Mouse (Mus musculus) mature B cell (primary cell): ENCODE data around the gene Ano6.

Experiments
- in situ Hi-C: fragments of 300-500 bp; cut with MboI; formaldehyde crosslinking; loops from 2 replicates; pipeline ENCODE4 v1.14.3; 2019

The Ano6 gene

DNA sequence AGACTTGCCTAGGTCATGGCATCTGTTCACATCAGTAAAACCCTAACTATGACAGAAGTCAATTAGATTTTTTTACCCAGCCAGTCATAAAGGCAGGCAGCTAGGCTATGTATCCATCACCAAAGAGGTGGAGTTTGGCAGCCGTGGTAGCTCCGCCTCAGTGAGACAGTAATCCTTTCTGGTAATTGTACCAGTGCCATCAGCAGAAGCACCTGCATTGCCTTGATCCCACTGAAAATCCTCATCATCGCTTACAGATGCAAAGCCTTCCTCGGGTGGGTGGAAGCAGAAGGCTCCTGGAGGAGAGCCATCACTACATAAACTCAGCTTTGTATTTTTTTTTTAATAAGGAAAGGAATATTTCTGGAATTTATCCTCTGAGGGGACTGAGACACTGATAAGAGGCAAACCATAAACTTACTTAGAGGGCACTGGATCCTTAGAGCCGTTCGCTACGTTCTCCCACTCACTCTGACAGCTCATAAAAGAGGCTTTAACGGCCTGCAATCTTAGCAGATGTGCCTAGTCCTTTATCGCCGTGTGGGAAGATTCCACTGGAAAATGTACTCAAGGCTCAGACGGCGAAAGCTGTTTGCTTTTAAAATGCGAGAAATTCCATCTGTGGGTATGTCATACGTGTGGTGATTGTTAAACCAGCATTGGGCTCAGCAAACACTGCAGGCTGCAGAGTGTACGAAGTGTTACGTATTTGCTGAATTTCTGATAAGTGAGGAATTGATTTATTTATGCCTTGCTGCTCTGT, 140.6 kb downstream of the Ano6 start:
- in situ Hi-C loops, result no loop called here

DNA sequence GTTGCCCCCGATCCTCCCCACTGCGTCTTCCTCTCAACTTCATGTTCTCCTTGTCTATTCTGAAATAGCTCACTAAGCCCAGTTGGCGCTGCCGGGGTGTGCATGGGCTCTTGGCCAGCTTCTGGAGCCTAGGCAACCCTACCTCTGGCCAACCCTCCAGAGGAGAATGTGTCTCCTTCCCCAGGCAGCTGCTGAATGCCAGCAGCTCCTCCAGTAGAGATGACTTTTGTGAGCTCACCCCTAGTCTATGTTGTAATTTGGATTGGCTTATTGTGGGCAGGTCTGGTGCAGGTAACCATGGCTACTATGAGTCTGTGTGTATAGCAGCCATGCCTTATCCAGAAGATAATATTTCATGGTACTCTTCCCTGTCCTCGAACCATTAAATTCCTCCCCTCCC, 141.7 kb downstream of the Ano6 start:
- in situ Hi-C loops, result no loop called here

DNA sequence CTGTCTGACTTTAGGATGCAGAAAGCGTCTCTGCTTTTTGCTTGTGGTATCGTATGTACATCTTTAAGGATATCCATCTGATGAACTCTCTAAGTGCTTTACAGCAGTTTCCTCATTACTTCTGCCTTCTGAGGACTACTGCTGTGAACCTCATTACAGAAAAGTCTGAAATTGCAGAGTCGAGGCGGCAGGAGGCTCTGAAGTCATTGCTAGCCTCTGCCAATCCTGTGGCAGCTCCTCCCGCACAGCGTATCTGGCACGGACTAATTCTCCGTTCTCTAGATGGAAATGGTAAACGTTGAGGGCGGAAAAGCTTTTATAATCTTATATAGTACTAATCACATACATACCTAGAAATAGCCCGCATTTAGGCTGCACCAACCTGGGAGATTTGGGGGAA, 144.5 kb downstream of the Ano6 start:
- in situ Hi-C loops, result no loop called here

DNA sequence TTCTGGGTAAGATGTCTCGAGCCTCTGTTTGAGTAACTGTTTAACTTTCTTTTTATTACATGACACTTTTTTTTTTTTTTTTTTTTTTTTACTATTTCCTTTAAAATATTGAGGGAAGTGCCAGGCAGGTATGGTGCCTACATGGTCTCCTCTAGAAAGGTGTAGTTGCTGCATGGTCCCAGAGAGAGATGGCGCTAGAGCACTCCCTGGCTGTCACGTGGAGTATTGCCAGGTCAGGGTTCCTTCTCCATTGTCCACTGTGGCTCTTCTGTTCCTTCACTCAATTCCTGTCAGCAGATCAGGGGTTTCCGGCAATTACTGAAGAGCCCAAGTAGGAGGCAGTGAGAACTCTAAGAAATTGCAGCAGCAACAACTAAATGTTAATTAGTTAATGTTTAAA, 152.8 kb downstream of the Ano6 start:
- in situ Hi-C loops, result loop anchor here (10.0 kb wide), 1 partner anchor 159 kb away; no protein-coding TSS in a partner anchor

DNA sequence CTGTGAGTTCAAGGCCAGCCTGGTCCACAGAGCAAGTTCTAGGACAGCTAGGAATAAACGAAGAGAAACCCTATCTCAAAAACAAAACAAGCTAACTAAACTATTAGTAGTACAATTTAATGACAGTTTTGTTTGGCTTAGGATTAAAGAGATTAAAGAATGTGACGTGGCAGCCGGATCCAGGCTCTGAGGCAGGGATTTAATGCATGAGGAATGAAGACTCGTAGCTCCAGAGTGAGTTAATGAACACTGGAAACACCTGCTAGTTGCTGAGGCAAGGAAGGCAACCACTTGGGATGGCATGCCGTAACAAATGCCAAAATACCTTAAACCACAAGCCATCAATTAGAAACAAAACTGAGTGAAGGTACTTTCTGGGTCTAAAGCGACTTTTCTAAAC, 153.7 kb downstream of the Ano6 start:
- in situ Hi-C loops, result loop anchor here (10.0 kb wide), 1 partner anchor 159 kb away; no protein-coding TSS in a partner anchor

DNA sequence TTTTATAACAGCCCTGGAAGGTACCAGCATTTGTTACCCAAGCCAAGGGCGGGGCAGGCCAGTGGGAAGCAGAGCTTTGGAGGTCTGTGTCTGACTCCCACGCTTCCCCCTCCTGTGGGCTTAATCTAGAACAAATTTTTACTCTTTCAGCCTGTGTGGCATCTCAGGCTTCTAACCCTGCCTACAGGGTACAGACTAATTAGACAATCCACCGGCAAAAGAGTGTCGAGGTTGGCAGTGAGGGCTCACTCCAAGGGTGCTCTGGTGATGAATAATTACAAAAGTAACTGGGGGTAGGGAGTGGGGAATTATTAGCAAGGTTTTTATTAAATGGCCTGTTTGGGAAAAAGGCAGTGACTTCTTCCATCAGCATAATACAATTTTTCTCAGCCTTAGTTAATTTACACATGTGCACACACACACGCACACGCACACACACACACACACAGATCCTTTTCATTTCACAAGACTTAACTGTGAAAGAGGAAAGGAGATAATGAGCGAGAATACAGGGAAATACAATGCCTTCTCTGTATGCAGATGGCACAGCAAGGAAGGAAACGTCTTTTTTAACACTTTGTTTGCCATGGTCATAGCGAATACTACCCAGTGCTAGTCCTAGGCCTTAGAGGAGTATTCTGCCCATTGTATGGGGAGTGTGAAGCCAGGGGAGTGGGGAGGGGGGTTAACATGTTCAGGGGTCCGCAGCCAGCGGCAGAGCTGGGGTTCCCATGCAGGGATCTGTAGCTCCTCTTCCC, 155.5 kb downstream of the Ano6 start:
- in situ Hi-C loops, result loop anchor here (10.0 kb wide), 1 partner anchor 161 kb away; no protein-coding TSS in a partner anchor

DNA sequence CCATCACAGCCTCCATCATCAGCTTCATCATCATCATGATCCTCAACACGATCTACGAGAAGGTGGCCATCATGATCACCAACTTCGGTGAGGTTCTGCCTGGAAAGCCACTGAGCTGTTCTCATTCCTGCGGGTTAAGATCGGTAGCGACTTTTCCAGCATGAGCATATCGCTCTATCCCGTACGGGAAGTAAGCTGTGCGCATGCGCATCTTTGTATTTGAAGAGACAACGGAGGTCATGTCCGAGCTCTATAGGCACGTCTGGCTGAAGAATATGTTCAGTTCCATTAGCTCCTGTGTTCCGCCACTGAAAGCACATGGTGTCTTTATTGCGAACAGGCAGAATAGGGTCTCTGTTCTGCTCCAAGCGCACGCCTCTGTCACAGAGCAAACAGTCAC, 157.8 kb downstream of the Ano6 start:
- in situ Hi-C loops, result loop anchor here (10.0 kb wide), 1 partner anchor 164 kb away; no protein-coding TSS in a partner anchor

DNA sequence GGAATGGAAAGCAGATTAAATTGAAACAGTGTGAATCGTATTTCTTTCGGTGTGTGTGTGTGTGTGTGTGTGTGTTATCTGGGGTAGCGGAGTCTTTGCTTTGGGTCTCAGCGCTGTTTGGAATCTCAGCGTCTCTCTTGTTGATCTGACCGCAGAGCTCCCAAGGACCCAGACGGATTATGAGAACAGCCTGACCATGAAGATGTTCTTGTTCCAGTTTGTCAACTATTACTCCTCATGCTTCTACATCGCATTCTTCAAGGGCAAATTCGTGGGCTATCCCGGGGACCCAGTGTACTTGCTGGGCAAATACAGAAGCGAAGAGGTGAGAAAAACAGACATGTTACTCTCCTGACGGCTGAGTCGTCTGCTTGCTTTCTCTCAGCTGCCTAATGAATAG, 158.7 kb downstream of the Ano6 start:
- in situ Hi-C loops, result loop anchor here (10.0 kb wide), 1 partner anchor 165 kb away; no protein-coding TSS in a partner anchor

DNA sequence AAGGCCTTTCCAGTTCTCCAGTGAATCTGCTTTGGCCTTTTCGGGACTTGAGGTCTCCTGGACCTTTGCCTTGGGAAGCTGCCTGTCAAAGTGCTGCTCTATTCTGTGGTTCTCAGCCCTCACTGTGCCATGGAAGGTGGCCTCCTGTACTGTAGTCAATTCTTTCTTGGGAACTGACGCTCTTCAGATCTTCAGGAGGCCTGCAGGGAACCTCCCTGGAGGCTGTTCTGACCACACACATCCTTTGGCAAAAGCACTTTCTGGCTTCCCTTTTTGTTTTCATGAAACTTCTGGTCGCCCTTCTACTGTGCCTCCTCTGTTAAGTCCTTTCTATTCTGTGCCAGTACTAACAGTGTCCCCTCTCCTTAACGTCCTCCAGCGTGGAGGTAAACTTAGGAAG, 160.9 kb downstream of the Ano6 start:
- in situ Hi-C loops, result no loop called here

DNA sequence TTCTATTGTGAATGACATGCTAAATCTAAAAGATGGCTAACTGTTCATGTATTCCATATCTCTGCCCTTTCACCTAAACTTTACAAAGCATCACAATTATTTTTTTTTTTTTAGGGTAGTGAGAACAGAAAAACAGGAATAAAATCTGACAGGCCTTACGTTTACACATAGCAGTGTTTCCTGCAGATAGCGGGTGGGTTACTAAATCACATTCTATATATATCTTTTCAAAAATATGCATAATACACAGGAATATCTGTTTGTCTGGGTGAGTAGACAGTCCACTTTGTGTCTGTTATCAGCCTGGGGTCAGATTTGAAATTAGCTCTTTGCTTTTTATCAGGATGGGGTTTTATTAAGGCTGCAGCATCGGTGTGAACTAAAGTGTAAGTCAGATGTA, 166.0 kb downstream of the Ano6 start:
- in situ Hi-C loops, result no loop called here

DNA sequence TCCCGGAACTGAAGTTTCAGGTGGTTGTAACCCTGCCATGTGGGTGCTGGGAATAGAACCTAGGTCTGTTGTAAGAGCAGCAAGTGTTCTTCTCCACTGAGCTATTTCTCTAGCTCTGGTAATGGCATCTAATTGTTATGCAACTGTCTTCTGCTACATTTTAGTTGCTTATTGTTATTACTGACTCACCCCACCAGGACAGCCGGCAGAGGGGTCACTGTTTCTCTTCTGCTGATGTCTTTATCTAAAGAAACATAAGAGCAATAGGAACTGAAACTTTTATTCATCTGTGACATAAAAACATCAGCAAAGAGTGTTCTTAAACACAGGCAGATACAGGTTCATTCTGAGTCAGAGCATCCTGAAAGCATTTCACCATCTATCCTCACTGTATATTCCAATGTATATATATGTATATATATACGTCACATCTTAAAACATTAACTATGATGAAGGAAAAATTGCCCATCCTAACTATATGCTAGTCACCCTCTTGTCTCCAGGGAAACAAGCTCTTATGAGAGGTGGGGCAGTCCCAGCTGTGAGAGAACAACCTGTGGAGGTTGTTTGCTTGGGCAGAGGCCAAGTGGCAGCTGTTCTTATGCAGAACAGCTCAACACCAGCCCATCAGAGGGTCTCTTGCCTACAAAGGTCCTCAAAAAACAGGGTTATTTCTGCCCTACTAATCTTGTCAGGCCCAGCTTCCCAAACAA, 171.9 kb downstream of the Ano6 start:
- in situ Hi-C loops, result loop anchor here (10.0 kb wide), 1 partner anchor 322 kb away; the partner anchor contains the start of gene Arid2

DNA sequence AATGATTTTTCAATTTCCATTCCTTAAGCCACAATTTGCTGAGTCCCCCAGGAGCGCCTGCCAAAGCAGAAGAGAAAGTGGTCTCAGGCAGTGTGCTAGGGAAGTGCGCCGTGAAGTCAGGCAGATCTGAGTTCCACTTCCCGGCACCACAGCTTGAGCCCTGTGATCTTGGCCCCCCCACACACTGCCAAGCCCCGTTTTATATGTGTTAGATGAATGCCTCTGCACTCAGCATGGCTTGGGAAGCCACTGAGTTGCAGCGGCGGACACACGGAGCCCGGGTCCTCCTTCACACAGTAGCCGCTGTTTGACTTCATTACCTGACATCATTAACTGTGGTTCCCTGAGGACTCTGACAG, 172.5 kb downstream of the Ano6 start:
- in situ Hi-C loops, result loop anchor here (10.0 kb wide), 1 partner anchor 322 kb away; the partner anchor contains the start of gene Arid2

DNA sequence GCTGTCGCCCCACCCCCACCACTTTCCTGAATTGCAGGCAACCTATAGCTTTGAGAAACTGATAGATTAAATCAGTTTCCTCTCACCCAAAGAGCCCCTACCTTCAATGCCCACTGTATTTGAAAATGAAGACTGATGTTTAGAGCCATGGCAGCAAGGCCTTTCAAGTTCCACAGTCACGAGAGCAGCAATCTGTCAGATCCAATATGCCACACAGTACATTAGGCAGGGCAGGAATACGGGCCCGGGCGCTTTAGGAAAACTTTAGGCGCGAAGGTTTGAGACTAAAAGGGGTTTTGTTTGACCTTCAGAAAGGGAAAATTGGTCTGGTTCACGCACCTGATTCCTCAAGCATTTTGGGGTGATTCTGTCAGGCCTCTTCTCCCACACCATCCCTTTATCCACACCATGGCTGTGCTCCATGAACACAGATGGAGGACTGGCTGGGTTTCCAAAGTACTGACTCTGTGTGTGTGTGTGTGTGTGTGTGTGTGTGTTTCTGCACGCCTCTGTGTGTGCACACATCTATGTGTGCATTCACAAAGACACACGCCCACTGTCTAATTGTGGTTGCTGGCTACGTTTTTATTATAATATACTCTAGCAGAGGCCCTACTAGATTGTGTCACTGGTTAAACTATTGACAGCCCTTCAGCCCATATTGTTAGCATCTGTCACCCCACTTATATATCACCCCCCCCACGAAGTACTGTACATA, 173.0 kb downstream of the Ano6 start:
- in situ Hi-C loops, result loop anchor here (10.0 kb wide), 1 partner anchor 321 kb away; the partner anchor contains the start of gene Arid2

DNA sequence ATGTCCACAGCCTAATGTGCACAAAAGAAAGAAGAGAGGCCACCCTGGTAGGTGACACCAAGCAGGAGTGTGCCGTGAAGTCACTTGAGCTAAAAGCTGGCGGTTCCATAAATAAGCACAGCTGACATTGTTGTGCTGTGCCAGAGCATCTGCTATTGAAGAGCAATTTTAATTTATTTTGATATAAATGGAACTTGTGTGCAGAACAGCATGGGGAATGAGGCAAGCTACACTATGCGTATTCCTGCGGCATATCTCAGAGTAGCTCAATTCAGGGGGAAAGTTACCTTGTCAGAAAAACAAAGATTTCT, 173.6 kb downstream of the Ano6 start:
- in situ Hi-C loops, result loop anchor here (10.0 kb wide), 1 partner anchor 321 kb away; the partner anchor contains the start of gene Arid2

DNA sequence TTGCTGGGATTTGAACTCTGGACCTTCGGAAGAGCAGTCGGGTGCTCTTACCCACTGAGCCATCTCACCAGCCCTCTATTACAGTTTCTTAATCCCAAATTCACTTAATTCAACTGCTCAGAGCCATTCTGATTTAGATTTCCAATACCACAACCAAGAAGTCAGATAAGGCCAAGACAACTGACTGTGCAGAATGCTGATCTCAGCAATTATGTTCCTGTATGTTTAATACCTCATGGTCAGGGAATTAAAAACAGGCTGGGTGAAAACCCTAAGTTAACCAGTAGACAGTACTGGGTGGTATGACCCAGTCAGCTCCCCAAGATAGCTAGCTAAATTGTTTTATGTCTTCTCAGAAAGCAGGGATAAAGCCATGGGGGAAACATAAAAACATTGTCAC, 176.3 kb downstream of the Ano6 start:
- in situ Hi-C loops, result loop anchor here (10.0 kb wide), 1 partner anchor 318 kb away; the partner anchor contains the start of gene Arid2

DNA sequence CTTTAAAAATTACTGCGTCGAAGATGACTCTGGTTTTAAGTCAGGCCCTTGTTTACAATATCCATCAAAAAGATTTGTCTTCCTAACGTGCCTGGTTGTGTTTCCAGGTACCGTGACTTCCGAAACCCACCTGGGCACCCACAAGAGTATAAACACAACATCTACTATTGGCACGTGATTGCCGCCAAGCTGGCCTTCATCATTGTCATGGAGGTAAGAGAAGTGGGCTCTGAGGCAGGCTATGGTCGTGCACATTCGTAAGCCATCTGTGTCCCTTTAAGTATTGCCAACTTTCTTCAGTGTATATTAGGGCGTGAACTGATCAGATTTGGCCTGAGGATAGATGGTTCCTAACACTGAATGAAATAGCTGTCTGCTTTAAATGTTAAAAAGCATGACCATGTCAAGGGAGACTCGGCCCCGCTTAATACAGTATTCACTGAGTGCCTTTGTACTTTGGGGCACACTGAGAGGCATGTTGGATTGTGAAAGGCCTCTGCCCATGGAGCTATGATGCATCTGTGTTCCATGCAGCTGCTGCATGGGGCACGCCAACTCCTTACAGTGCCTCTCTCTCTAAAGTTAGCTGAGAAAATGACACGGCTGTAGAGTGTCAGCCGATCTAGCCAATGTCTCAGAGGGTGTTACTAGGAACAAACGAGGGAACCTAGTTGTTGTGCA, 177.0 kb downstream of the Ano6 start:
- in situ Hi-C loops, result loop anchor here (10.0 kb wide), 1 partner anchor 317 kb away; the partner anchor contains the start of gene Arid2

DNA sequence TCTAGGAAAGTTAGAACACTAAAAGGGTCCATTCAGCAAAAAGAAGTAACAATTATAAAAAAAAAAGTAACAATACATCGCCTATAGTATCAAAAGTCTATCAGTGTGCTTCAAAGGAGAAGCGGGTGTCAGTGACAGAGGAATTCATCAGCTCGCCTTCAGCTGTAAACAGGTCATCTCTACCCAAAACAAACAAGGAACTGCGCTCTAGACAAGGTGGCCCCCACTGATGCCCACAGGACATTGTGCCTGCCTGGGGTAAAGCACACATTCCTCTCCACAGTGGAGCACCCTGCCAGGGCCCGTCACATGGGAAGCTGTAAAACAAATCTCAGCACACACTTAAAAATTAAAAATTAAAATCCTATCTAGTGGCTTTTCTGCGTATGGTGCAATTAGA, 179.0 kb downstream of the Ano6 start:
- in situ Hi-C loops, result loop anchor here (10.0 kb wide), 1 partner anchor 315 kb away; the partner anchor contains the start of gene Arid2

DNA sequence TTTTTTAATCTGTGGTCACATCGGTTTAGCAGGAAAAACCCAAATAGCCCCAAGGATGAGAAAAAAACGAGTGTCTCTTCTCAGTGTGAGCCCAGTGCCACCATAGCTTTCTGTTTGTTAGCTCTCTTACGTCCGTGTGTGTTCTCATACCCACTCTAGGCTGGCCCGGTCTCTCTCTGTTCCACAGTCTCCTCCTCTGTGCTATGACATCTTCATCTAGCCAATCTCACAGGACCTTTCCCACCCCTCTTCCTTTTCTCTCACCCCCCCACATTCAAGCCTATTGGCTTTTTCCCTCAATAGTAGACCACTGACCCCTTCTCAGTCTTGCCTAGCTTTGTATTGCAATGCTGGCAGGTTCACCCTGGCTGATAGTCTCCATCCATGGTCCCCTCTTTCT, 179.5 kb downstream of the Ano6 start:
- in situ Hi-C loops, result no loop called here

DNA sequence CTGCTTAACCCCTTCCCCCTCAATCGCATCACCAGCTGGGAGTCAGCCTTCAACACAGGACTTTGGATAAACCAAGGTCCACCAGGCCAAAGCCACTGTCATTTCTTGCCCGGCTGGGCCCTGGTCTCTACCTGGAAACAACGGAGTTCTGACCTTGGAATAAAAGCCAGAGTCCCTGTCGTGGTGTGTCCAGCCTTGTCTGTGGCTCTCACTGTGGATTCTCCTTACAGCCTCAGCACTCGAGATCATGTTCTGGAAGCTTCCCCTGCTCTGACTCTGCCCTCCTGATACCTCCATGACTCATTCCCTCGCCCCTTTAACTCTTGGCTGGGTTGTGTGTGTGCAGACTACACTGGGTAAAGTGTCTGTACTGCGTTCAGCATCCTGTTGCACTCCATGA, 180.0 kb downstream of the Ano6 start:
- in situ Hi-C loops, result no loop called here

DNA sequence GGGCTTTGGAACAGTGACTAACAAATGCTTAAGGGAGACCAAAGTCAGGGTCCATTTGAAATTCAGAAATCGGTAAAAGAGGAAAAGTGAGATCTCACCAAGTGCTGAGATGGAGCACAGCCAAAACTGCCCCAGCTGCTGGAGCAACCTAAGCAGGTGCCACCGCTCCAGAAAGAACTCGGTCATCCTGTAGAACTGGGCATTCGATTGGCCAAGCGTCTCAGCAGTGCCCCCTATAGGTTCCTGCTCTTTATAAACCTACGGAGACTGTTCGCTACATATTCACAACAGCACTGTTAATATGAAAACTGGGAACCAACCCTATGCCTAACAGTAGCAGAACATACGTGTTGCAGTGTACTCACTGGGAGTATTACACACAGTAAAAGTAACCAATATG, 180.7 kb downstream of the Ano6 start:
- in situ Hi-C loops, result no loop called here

DNA sequence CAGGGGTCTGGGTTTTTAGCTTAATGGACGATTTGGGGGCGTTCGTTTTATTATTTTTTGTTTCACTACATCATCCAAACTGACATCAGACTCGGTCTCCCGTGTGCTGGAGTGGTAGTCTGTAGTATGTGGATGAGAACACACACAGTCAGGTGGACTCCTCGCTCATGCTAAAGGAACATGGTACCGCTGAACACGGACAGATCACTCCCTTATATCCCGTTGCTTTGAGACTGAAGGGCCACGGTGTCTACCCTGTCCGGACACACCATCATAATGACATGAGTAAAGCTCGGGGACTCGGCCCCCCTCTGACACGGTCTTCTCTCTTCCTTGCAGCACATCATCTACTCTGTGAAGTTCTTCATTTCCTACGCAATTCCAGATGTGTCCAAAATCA, 181.5 kb downstream of the Ano6 start:
- in situ Hi-C loops, result no loop called here
